Mouse (Mus musculus): ENCODE data around the gene Tcf7.
A peak's percentile ranks its signal among the peaks of the same experiment; 100 is the strongest.

Tcf7 gene

DNA sequence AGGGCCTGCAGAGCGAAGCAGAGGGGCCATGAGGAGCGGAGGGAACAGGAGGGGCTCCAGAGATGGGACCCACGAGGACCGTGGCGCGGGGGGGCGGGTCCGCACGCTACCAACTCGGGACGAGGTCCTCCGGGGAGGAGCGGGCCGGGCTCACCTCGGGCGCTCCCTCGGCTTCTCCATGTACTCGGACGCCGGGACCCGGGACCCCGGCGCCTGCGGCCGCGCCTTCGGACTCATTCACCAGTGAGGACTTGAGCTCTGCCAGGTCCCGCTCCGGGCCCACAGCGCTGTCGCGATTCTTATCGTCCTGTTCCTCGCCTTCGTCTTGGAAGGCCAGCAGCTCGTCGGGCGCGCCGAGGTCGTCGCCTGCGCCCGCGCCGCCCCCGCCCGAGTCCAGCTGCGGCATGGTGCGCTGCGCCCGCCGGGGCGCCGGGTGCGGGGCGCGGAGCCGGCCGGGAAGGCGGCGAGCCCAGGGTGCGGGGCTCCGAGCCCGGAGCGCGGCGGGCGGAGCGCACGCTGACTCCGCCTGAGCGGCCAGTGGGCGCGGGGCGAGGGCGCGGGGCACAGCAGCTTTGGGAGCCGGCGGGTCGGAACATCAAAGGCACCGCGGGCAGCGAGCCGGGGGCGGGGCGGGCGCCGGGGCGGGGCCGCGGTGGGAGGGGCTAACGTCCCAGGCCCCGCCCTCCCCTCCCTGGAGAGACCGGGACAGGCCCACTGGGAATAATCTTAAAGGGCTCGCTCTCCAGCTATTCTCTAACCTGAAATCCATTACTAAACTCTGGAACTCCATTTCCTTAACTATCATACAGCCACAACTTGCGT is at the start of gene Tcf7:
Gene Tcf7 (minus strand): TSS at position 241 of the 822 bp plus-strand sequence.
- no peak for DNase-seq (ENCODE audit: low read depth)

DNA sequence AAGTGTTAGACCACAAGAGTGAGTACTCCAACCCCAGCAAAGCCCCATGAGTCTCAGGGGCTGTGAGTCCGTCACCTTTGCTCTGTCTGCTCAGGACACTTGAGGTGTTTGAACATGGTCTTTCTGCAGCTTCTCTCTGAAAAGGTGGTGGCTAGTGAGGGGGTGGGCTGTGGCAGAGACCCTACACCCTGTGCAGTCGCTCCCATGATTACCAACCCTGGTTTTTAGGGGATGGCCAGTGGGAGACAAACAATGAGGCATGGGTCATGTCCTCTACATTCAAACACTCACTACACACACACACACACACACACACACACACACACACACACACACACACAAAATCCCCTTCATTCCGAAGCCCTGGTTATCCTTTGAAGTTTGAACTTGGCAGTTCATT is 44.5 kb upstream of the Tcf7 start:
- no peak for DNase-seq (ENCODE audit: low read depth)

DNA sequence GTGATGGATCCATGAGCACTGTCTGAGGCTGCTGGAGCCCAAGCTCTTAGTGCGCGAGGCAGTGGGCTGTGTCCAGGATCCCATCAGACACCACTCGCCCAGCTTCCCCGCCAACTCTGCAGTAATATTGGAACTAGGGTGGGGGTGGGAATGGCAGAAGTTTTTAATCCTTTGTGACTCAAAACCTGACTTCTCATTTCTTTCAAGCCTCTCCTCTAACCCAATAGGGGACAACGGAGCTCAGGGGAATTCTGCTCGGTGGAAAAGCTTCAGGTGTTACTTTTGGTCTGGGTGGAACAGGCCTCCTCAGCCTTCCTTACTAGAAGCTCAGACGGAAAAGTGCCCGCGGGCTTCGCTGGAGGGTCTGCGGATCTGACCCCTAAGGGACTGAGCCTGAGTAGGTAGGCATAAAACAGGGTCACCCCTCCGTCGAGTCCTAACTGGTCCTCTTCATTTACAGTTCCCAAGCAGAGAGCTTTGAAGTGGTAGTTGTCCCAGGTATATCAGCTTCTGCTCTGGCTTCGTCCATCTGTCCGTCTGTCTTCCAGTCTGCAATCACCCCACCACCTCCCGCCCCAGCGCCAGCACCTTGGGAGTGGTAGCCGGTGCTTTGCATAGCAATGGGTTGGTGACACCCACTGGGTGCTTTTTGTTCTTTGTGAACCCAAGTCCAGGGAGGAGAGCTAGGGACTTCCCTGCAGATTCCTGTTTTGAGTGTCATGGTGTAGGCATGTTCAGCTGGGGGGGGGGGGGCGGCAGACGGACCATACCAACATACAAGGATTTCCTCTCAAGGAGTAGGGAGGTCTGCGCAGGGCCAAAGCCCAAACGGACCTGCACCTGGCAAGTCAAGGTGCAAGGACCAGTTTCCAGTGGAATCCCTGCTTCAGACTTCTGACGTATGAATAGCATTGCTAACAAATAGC is 41.9 kb upstream of the Tcf7 start:
- no peak for DNase-seq (ENCODE audit: low read depth)

DNA sequence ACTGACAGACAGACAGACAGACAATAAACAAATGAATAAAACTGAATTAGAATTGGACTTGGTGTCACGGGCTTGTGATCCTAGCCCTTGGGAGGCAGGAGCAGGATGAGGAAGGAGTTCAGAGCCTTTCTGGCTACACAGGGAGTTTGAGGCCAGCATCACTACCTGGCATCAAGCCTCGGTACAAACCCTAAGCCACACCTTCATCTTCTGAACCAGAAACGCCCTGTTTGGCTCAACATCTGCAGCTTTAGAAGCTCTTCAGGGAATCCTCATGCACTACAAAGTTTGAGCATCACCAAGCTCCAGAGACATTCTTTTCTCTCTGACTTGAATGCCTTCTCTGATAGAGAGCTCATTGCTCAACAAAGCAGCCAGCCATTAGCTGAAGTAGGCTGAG is 38.7 kb upstream of the Tcf7 start:
- peak; percentile 25 for DNase-seq (ENCODE audit: low read depth)

DNA sequence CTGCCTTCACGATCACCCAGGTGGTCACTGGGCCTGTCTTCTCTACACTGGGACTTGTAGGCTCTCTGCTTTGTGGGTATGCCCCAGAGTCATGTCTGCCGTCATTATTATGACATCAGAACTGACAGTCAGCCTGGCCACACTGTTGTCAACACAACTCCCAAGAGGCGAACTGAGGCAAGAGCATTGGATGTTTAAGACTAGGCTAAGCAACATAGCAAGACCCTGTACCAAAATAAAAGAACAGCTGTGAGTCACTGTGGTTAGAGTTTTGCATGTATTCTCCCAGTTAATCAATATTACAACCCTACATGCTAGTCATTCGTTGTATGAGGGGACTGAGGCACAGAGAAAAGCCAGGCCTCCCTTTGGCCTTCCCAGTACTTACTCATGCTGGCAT is 37.7 kb upstream of the Tcf7 start:
- no peak for DNase-seq (ENCODE audit: low read depth)

DNA sequence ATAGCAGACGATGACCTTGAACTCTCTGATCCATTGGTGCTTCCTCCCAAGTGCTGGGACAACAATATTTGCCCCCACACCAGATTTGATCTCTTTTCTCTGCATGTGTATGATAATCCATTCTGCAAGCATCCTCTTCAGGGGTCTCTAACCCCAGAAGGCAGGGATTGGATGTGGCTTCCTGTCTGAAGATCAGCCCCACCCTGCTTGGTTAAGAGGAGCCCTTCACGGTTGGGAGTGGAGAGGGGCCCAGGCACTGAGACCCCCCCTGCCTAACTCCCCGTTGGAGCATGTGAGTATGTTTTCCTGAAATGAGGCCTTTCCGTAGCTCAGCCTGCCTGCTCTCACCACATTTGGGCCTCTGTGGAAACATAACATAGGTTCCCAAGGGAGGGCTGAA is 36.9 kb upstream of the Tcf7 start:
- no peak for DNase-seq (ENCODE audit: low read depth)

DNA sequence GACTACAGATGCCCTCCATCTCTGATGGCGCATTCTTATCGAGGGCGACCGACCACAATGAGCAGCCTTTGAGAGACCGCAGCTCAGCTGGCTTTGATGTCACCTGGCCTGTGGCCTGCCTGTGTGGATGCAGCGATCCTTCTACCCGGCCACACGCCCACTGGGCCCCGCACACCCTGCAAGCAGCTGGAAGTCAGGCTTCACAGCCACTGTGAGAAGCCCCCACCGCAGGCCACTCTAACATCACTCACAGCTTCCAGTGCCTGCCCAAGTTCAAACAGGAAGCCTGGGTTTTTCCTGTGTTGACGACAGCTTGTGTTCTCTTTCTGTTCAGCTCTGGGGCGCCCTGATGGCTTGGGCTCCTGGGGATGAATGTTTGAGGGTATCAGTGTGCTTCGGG is 35.6 kb upstream of the Tcf7 start:
- DNase-seq (ENCODE audit: low read depth): no peak

DNA sequence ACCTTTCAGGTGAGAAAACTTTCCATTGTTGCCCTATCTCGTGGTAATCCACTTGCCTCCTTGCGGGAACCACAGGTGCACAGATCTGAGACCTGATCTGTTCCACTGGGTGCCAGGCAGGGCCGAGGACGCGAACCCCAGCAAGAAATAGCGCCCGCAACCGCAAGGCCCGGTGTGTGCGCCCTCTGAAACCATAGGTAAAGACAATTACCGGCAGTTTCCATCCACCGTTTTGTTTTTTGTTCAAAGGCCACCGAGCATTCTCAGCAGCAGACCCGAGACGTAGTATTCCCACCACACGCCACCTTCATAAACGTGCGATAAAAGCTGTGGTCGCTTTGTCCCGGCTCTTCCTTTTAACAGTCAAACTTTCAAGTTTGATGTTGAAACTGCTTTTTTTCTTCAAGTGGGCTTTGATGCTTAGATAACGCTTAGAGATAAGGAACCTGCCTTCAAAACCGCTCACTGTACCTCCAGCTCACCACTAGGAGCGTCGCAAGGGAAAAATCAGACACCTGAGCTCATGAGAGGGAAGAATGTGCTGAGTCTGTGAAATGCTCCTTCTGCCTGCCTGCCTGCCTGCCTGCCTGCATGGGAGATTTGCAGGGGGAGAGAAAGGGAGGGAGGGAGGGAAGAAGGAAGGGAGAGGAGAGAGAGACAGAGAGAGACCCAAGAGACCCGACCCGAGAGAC is 31.4 kb upstream of the Tcf7 start:
- no peak for DNase-seq (ENCODE audit: low read depth)

DNA sequence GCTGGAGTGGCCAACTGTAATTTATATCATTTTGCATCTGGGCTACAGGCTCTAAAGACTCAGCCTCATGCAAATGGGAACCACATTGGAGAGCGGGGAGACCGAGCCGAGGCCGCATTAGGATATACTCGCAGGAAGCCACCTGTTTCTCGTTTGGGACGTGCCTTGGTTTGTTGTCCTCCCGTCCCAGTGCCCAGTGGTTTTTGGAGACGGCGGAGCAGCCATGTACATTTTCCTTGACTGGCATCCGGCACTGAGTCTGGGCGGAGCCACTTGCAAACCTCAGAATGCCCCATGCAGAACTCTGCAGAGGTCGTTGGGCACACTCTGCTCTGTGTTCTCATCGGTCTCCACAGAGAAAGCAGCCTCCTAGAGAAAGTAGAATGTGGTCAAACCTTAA is 27.9 kb upstream of the Tcf7 start:
- no peak for DNase-seq (ENCODE audit: low read depth)

DNA sequence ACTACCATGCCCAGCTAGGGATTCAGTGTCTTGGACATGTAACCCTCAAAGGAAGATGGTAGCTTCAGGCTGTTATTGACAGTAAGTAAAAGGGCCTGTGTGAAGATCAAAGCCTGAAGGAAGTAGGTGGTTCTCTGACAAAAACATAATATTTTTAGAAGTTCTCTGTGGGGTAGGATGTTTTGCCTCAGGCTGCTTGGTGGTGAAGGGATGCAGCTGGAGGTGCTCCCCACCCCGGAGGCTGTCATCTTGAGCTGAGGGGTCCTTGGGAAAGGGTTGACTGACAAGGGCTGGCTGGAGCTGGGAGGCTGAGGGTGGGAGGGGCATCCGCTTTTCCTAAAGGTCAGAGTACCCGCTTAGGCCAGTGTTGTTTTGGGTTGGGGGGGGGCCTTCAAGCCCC is 26.7 kb upstream of the Tcf7 start:
- no peak for DNase-seq (ENCODE audit: low read depth)

DNA sequence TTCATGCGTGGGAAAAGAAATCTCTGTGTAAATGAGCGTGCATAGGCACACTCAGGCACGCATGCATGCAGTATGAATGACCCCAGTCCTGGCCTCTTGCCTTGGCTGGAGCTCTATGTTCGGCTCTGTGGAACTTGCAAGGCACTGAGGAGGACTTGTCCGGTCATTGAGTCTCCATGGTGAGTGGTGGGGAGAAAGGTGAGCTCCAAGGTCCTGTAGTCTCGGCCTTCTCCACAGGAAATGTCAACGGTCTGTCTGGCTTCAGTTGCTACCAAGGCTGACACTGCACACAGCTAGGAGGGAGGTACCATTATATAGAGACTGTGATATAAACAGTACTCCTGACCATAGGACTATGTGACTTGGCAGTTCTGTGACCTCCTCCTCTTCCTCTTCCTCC is 23.6 kb upstream of the Tcf7 start:
- DNase-seq (ENCODE audit: low read depth): no peak

DNA sequence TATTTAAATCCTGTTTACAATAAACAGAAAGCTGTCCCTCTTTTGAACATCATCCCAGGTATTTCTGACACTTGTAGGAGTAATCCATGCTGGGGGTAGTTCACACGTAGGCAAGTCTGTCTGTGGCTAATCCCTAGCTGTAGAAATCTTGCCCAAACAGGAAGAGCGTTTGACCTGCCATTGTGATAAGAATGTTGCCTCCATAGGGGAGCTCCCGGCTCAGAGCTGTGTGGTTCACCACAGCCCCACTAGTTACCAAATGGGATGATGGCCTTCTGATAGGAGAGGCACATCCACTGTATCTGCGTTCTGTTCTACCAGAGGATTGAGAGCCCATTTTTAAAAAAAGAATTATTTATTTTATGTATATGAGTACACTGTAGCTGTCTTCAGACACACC is 22.5 kb upstream of the Tcf7 start:
- no peak for DNase-seq (ENCODE audit: low read depth)

DNA sequence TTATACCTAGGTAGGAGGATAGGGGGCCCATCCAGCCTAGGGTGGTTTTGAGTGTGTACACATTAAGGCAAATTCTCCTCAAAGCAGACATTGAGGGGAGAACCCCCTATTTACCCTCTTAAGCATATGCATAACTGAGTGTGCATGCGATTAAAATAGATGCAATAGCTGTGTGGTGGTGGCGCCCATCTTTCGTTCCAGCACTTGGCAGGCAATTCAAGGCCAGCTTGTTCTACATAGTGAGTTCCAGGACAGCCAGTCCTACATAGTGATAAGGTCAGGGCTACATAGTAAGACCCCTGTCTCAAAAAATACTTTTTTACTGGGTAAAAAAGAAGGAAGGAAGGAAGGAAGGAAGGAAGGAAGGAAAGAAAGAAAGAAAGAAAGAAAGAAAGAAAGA is 19.9 kb upstream of the Tcf7 start:
- DNase-seq (ENCODE audit: low read depth): no peak

DNA sequence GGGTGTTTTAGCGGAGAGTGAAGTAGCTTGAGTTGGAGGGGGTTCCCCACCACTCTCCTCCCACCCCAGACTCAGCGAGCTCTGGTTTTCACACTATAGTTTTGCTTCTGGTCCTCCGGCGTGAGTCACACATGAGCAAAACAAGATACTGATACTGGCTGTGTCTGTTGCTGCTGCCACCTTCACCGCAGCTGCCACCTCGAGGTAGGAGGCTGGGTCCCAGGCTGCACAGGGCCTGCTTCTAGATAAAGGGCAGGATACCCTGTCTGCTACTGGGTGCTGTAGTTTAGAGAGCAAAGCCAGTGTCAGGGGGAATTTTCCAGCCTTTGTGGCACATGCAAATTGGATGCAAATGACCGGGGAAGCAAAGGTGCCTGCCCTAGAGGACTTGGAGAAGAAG is 16.9 kb upstream of the Tcf7 start:
- DNase-seq (ENCODE audit: low read depth): no peak

DNA sequence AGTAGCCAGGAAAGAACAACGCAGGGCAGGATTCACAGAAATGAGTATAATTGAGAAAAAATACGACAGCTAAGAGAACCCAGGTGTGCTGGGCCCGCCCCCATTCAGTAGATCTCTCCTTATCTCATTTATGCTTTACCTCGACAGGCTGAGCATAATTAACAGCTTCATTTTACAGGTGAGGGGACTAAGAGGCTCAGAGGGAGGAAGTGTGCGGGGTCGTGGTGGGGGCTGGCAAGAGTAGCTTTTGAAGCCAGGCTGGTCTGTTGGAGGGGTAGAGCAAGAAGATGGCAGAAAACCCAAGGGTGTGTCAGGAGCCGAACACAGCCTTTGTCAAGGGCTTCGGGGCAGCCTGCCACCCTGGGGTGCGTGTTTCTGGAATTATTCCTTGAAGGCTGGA is 16.1 kb upstream of the Tcf7 start:
- no peak for DNase-seq (ENCODE audit: low read depth)

DNA sequence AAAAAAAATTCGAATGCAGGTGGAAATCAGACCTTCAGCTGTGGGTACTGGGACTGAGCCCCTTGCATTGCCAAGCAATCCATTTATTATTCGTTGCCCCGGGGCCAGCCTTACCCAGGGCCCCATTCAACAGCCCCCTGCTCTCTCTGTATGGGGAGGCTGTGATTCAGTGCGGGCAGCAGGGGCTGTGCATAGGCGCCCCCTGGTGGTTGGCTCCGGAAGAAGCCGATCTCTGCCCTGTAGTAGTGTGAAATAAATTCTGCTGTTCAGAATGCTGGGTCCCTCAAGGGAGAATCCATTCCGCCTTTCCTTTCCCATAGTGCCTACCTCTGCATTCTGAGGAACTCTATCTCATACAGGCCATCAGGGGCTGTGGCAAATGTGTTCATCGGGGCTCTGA is 14.5 kb upstream of the Tcf7 start:
- DNase-seq (ENCODE audit: low read depth): peak; percentile 86

DNA sequence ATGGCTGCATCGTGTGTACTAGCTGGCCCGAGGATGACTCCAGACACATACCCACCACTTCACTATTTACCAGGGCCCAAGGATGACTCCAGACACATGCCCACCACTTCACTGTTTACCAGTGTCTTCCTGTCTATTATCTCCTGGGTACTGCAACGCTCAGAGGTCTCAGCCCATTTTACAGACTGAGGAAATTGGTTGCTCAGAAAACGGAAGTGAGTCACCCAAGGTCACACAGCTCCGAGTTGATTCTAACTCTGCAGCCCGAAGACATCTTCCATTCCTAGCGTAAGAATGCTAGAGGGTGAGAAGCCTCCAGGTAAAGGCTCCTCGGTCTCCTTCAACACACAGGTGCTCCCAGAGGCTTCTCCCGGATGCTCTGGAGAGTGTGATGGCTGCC is 11.3 kb upstream of the Tcf7 start:
- no peak for DNase-seq (ENCODE audit: low read depth)

DNA sequence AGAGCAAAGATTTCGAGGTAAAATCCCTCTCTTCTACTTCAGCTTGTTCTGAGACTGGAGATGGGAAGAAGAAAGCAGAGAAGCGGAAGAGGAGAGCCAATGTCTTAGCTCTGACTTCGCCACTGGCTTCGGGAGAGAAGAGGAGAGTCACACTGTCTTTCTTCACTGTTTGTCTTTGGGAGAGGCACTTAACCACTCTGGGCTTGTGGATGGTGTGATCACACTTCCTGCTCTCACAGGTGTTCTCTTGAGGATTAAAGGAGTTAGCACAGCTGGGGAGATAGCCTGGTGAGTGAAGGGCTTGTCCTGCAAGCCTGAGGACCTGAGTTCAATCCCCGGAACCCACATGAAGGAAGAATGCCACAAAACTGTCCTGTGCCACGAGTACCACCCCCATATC is 10.1 kb upstream of the Tcf7 start:
- no peak for DNase-seq (ENCODE audit: low read depth)

DNA sequence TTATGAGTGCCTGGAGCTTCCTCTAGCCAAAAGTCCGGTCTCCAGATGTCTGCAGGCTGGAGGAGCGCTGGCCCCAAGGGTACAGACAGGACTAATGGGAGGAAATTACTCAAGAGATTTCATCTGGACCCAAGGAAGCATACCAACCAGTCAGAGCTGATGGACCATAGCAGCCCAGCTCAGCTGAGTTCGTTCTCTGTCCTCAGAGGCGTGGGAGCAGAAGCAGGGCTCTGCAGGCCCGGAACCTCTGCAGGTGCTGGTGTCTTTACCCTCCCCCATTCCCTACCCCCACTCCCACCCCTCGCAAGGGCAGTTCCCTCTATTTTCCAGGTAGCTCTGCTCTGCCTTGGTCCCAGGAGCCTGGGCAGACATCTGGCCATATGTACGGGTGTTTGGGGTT is 9.5 kb upstream of the Tcf7 start:
- no peak for DNase-seq (ENCODE audit: low read depth)

DNA sequence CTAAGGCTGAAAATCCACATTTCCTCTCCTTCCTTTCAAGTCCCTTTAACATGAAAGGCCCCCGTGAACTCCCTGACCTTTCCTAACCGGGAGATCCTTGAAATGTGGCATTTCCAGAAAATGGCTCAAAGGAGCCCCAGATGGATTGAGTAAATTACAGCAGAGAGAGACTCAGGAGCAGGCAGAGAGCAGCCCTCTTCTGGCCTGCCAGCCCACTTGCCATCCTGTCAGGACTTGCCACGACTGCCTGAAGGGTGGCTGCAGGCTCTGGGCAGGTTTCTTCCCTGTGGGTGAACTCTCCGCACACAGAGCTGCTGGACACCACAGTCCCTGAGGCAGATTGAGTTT is 4.1 kb upstream of the Tcf7 start:
- DNase-seq (ENCODE audit: low read depth): no peak

DNA sequence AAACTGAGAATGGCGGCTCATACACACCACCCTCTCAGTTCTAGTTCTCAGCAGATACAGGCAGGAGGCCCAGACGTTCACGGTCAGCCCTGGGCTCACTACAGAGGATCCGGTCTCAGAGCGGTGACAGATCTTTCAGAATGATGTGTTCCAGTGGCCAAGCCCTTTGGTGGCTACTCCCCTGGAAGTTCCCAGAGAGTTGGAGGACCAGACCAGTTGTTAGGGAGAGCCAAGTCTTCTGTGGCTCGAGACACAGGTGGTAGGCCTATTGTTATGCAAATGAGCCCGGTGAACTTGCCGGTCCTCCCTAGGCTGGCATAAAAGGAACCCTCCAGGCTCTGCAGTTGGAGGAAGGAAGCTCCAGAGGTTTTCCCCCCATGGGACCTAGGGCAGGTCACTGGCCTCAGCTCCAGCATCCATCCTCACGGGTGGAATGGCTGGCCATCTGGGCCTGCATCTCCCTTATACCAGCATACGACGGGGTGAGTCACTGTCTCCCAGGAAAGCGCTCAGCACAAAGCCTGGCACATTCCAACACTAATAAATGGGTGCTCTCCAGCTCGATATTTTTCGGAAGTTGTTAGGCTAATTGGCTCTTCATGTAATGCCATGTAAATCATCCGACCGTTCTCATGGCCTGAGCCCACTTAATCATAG is 3.6 kb upstream of the Tcf7 start:
- no peak for DNase-seq (ENCODE audit: low read depth)

Measured in NIH3T3 (cell line).